Mouse (Mus musculus): ENCODE results near the gene Uhrf1bp1l.

DNA sequence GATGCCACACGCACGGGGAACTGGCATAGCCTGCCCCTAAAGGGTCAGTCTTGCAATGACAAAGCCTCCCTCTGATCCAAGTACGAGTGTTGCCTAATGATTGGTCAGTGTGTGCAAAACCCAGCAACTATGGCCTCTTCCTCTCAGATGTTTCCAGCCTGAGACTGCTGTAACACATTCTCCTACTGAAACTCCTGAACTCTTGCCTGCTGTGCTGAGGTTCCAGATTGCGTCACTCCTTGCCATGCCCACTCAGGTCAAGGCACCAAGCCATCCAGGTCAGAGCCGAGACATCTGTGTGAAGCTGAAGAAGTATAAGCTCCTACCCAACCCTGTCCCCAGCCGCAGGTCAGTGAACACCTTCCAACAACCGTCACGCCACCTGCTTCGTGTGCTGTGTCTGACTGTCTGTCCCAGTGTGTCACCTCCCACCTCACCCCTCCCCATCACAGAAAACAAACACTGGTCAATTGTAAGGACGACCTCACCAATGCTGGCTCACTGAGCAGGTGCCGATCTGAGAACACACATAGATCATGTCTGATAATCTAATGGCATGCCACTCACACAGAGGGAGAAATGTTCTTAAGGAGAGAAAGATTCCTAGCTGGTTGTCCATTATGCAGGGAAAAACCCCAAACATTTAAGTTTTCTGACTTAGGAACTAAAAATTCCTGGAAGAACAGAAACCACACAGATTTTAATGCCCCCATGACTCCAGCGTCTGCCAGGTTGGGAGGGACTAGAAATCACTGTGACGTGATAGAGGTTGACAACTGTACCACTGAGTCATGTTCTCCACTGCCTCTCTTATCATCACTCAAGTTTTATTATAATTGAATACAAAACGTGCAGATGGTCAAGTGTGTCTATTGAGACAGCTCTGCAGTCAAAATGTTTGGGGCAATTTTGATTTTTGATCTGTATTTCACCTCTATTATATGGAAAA is 22.3 kb upstream of the Uhrf1bp1l start:
- TF ChIP-seq USF1 (IDR thresholded peaks at IDR 0.05; ENCODE audit: low read depth): no peak
- TF ChIP-seq MYOD1 (IDR thresholded peaks at IDR 0.05; ENCODE audit: control insufficient read depth in 1 of 3, insufficient read length in 2 of 3, low read depth in 2 of 3): no peak
- no peak for TF ChIP-seq REST (IDR thresholded peaks at IDR 0.05; ENCODE audit: insufficient read depth, insufficient read length)
- no peak for TF ChIP-seq CEBPB (IDR thresholded peaks at IDR 0.05; ENCODE audit: insufficient read depth, poor library complexity, severe bottlenecking)
- TF ChIP-seq E2F4 (IDR thresholded peaks at IDR 0.05; ENCODE audit: insufficient read depth): no peak
- TF ChIP-seq POLR2AphosphoS2 (IDR thresholded peaks at IDR 0.05; ENCODE audit: insufficient read length, low read depth): no peak
- TF ChIP-seq POLR2A (IDR thresholded peaks at IDR 0.05; ENCODE audit: insufficient read length, low read depth): no peak
- TF ChIP-seq MAX (IDR thresholded peaks at IDR 0.05; ENCODE audit: low read depth): no peak
- TF ChIP-seq TCF3 (IDR thresholded peaks at IDR 0.05; ENCODE audit: insufficient read length, low read depth): no peak
- no peak for TF ChIP-seq MYOG (IDR thresholded peaks at IDR 0.05; ENCODE audit: control insufficient read depth in 1 of 3, insufficient read depth in 1 of 3, insufficient read length in 2 of 3, low read depth in 2 of 3)
- TF ChIP-seq TCF12 (IDR thresholded peaks at IDR 0.05; ENCODE audit: insufficient read depth, poor library complexity, severe bottlenecking): no peak
